Mouse (Mus musculus) central nervous system, embryonic 11.5 days (tissue): ENCODE measurements around the gene Gas2l2. TPM values are rescaled to one million over a fixed set of nuclear protein-coding genes. Genes with fewer than 3 reads are reported as not detected.

Experiments used
- polyA plus RNA-seq: library from polyadenylated mRNA; depleted of rRNA; stranded (reverse); fragments of >200 nt; gene quantifications from 2 replicates; pipeline ENCODE4 v1.2.3, GENCODE M21; 2012; rRNA removed

Gas2l2 gene
- polyA plus RNA-seq, result 0.02 and 0.12 TPM in 2 replicates

GRCm38 (mm10) chr11:83429355-83429754 is at the start of gene Gas2l2:
Gene Gas2l2, minus strand, starts transcription at chr11:83429455.

GRCm38 (mm10) chr11:83472324-83473234 is 43.3 kb upstream of the Gas2l2 start, which contains the start of gene Taf15:
Gene Taf15, plus strand, starts transcription at chr11:83473086.

DNA sequence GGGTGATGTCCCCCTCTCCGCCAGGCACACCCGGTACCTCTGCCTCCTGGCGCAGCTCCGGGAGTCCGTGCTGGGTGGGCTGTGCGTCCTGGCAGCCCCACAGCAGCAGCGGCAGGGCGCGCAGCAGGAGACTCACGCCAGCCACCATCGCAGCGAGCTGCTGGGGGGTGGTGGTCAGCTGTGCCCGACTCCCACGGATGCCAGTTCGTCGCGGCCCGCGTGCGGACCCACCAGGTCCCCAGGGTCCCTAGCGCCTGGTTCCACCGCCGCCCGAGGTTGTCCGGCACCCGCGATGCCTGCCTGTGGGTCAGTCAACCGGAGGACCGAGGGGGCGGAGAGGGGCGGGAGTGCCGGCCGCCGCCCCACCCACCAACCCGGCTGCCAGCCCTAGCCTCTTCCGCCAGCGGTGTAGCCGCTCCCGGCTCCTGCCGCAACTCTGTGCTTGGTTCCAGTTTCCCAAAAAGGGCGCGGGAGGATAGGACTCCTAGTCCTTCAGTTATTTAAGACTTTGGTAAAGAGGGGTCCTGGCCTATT is 33.5 kb upstream of the Gas2l2 start, which contains the start of gene Mmp28:
Gene Mmp28 (minus strand): TSS at position 361 of the 534 bp plus-strand sequence.

GRCm38 (mm10) chr11:83437377-83437776 is 8.1 kb upstream of the Gas2l2 start, which contains the start of gene 1700020L24Rik:
Gene 1700020L24Rik, plus strand, starts transcription at chr11:83437677.

GRCm38 (mm10) chr11:83409087-83409754 is 20.0 kb downstream of the Gas2l2 start, which contains the start of gene Rasl10b:
Gene Rasl10b, plus strand, starts transcription at chr11:83409137.

Other genes starting within 250 kb of the Gas2l2 start
- gene Slfn3, start 238.1 kb downstream of the Gas2l2 start, polyA plus RNA-seq, result 0.60 and 0.61 TPM in 2 replicates
- gene Slfn14, start 142.7 kb downstream of the Gas2l2 start, polyA plus RNA-seq, result 0.47 and 0.87 TPM in 2 replicates
- 67.5 and 90.3 TPM in 2 replicates for gene Ap2b1, start 130.4 kb downstream of the Gas2l2 start, polyA plus RNA-seq
- gene Pex12, start 126.9 kb downstream of the Gas2l2 start, polyA plus RNA-seq, result 9.6 and 10.0 TPM in 2 replicates
- 13.3 TPM in 2 replicates for gene Rasl10b, start 20.3 kb downstream of the Gas2l2 start, polyA plus RNA-seq
- gene 1700020L24Rik, start 8.2 kb upstream of the Gas2l2 start, polyA plus RNA-seq, result 0.48 and 0.51 TPM in 2 replicates
- 3.6 and 4.1 TPM in 2 replicates for gene Mmp28, start 33.6 kb upstream of the Gas2l2 start, polyA plus RNA-seq
- 163 and 320 TPM in 2 replicates for gene Taf15, start 43.6 kb upstream of the Gas2l2 start, polyA plus RNA-seq
- gene Heatr9, start 92.7 kb upstream of the Gas2l2 start, polyA plus RNA-seq, result not detected in 2 replicates
- gene Ccl5, start 101.1 kb upstream of the Gas2l2 start, polyA plus RNA-seq, result not detected in 2 replicates
- 1.2 and 1.3 TPM in 2 replicates for gene Ccl9, start 149.2 kb upstream of the Gas2l2 start, polyA plus RNA-seq
- 0.65 and 1.3 TPM in 2 replicates for gene Ccl6, start 163.6 kb upstream of the Gas2l2 start, polyA plus RNA-seq
- gene Rpl9-ps1, start 216.2 kb upstream of the Gas2l2 start, polyA plus RNA-seq, result not detected in 2 replicates
- gene Ccl3, start 219.9 kb upstream of the Gas2l2 start, polyA plus RNA-seq, result 0.85 and 0.98 TPM in 2 replicates
- gene Ccl4, start 233.1 kb upstream of the Gas2l2 start, polyA plus RNA-seq, result 0.13 and 0.21 TPM in 2 replicates